Mouse (Mus musculus) stomach, embryonic 14.5 days (tissue): ENCODE measurements around the gene Ddi2. TPM values are rescaled to one million over a fixed set of nuclear protein-coding genes. Genes with fewer than 3 reads are reported as not detected.

ENCODE experiments used
- ATAC-seq: fragments of 200-750 bp; cut with Nextera tagmentation; 2 replicates; pipeline ENCODE4 v1.8.0; 2017; ENCODE audit warnings: low read depth, moderate TSS enrichment; ENCODE audit not compliant: insufficient number of reproducible peaks, insufficient read depth, low FRiP score
- H3K27ac ChIP-seq: fragments of 300-500 bp; sonication (generic); 2 replicates; pipeline ENCODE4 v1.5.1; 2014; ENCODE audit warnings: mild to moderate bottlenecking, low read length, moderate library complexity, mixed read lengths
- H3K27me3 ChIP-seq: fragments of 300-500 bp; sonication (generic); 2 replicates; pipeline ENCODE4 v1.6.1; 2014; ENCODE audit warnings: low read length, control low read depth, mixed read lengths; ENCODE audit not compliant: control insufficient read depth, insufficient read depth
- H3K36me3 ChIP-seq: fragments of 300-500 bp; sonication (generic); 2 replicates; pipeline ENCODE4 v1.6.1; 2014; ENCODE audit warnings: mild to moderate bottlenecking, control low read depth, low read length, moderate library complexity, mixed read lengths; ENCODE audit not compliant: control insufficient read depth, insufficient read depth
- H3K4me1 ChIP-seq: fragments of 300-500 bp; sonication (generic); 2 replicates; pipeline ENCODE4 v1.6.1; 2014; ENCODE audit warnings: low read length, control low read depth, mixed read lengths; ENCODE audit not compliant: control insufficient read depth, insufficient read depth
- H3K4me2 ChIP-seq: fragments of 300-500 bp; sonication (generic); replicated peaks from 2 replicates; pipeline ENCODE4 v1.6.1; 2014; ENCODE audit warnings: low read depth, low read length, control low read depth
- H3K4me3 ChIP-seq: fragments of 300-500 bp; sonication (generic); 2 replicates; pipeline ENCODE4 v1.5.1; 2014; ENCODE audit warnings: low read depth, low read length, control low read depth
- H3K9ac ChIP-seq: fragments of 300-500 bp; sonication (generic); replicated peaks from 2 replicates; pipeline ENCODE4 v1.6.1; 2014; ENCODE audit warnings: low read depth, mild to moderate bottlenecking, control low read depth, low read length, moderate library complexity, mixed read lengths
- H3K9me3 ChIP-seq: fragments of 300-500 bp; sonication (generic); 2 replicates; pipeline ENCODE4 v1.6.1; 2016; ENCODE audit warnings: low read depth, low read length, control low read depth; ENCODE audit not compliant: control insufficient read depth
- WGBS: fragments of 180-500 bp; shearing (Covaris S2); extraction: QIAGEN DNeasy Blood & Tissue Kit; methylation state at CpG from one replicate; pipeline ENCODE4 v1.1.7; 2014; 5-methylcytosine and 5-hydroxymethylcytosine counted together
- polyA plus RNA-seq: library from polyadenylated mRNA; unstranded; fragments of >200 nt; fragmentation: Nextera tagmentation; extraction: Ambion mirVana; gene quantifications from 2 replicates; pipeline ENCODE4 v1.2.1, GENCODE M21; 2014

The Ddi2 gene
- polyA plus RNA-seq, 1 experiment from 2014 or later = 19.6 TPM

DNA sequence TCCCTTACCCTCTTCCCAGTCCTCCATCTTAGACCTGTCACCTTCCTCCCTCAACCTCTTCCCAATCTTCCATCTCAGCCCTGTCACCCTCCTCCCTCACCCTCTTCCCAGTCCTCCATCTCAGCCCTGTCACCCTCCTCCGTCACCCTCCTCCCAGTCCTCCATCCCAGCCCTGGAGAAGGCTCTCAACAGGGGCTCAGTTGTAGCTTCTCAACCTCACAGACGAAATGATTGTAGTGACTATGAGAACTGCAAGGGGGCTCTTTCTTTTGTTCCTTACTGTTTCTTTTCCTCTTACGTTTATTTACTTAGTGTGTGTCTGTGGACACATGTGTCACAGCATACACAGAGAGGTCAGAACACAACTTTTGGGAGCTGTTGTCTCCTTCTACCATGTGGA is 27.6 kb upstream of the Ddi2 start:
- H3K27ac ChIP-seq = no peak overlapping the region

DNA sequence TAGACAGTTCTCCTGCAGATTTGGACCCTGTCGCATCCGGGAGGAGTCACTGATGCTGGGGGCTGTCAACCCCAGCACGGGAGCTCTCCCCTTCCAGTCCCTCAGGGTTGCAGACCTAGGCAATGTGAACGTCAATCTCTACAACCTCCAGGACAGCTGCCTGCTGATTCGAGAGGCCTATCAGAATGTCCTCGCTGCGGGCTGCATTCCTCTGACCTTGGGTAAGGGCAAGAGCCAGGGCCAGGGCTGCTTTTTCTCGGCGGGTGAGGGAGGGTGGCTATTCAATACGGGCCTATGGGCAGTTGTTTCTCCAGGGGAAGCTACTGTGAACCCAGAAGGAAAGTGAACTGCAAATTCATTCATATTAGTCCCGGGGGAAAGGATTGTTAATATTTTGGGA is 26.3 kb upstream of the Ddi2 start:
- H3K4me1 ChIP-seq = peaks cover 4% of the 10 kb centered on the region; the same call in 1 of the 2 replicates
- H3K36me3 ChIP-seq = no peaks in the 10 kb centered on the region
- H3K4me2 ChIP-seq = no peak overlapping the region
- no peak overlapping the region for H3K4me3 ChIP-seq
- H3K9me3 ChIP-seq = no peaks in the 10 kb centered on the region
- H3K27me3 ChIP-seq = no peaks in the 10 kb centered on the region
- ATAC-seq = no peak
- no peak overlapping the region for H3K27ac ChIP-seq
- 43% methylated on average over 11 of the region's 11 CpGs for WGBS
- no peak overlapping the region for H3K9ac ChIP-seq

More for the DNA sequence above, 27.6 kb upstream of the Ddi2 start:
- 58% methylated on average over 3 of the region's 3 CpGs for WGBS
- H3K4me2 ChIP-seq = no peak overlapping the region
- H3K4me3 ChIP-seq = no peak overlapping the region
- no peak for ATAC-seq
- H3K9ac ChIP-seq = no peak overlapping the region
- peaks cover 4% of the 10 kb centered on the region; the same call in 1 of the 2 replicates for H3K4me1 ChIP-seq
- H3K27me3 ChIP-seq = no peaks in the 10 kb centered on the region
- H3K9me3 ChIP-seq = no peaks in the 10 kb centered on the region
- no peaks in the 10 kb centered on the region for H3K36me3 ChIP-seq

DNA sequence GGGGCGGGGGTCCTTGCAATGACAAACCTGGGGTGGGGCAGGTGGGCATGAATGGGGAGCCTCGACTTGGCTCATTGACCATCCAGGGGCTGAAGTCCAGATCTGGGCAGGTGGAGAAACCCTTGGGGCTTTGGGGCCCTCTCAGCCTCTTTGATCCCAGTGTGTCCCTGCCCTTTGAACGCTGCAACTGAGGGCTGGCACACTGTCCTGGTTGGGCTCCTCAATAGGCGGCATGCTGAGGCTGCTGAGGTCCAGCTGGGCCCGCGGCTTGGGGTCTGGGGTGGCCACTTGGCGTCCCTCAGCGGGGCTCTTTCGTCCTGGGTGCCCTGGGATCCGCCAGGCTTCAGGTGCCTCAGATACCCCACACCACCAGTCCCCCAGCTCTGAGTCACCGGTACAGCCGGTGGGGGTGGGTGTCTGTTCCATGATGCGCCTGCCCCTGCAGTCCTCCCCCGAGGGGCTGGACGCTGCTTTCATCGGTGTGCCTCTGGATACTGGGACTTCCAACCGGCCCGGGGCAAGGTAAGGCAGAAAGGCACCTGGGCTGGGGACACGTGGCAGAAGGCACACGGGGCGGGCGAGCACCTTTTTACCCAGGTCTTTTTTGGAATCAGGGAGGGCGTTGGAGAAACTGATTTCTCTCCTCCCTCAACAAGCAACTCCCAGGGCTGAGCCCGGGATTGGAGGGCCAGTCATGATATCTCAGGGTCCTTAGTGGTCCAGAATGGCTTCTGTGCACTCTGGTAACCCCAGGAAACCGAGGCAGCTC is 23.5 kb upstream of the Ddi2 start, which contains the start of gene Agmat:
Gene Agmat, plus strand, starts transcription at position 95 of the 769 bp plus-strand sequence.
- H3K27ac ChIP-seq = no peak within 1 kb of the TSS
- no peaks in the 10 kb centered on the region for H3K36me3 ChIP-seq
- H3K9me3 ChIP-seq = no peaks in the 10 kb centered on the region
- no peak for ATAC-seq
- no peak within 1 kb of the TSS for H3K4me3 ChIP-seq
- 23% methylated on average over 25 of the region's 25 CpGs for WGBS
- no peaks in the 10 kb centered on the region for H3K27me3 ChIP-seq
- H3K4me1 ChIP-seq = no peaks in the 10 kb centered on the region
- H3K4me2 ChIP-seq = no peak within 1 kb of the TSS
- no peak within 1 kb of the TSS for H3K9ac ChIP-seq

DNA sequence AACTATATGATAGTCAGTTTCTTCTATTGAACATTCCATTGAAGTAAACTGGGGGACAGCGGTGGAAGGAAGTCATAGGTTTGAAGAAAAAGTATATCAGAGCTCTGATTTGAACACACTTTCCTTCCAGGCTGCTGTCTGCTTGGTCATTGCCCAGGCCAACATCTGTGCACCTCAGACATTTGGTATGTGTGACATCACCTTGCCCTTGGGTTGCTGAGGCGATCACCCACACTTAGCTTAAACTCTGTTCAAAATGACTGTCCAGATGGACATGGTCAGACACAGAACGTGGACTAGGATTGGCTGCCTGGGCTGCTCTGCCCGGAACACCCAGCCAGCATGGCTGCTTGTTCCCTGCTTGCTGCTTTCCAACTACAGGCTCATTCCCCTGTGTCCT is 19.2 kb upstream of the Ddi2 start:
- Histone ChIP-seq H3K36me3 (no peaks in the 10 kb centered on the region), H3K4me1 (no peaks in the 10 kb centered on the region), H3K9me3 (no peaks in the 10 kb centered on the region), H3K4me3 (no peak overlapping the region), H3K9ac (no peak overlapping the region), H3K4me2 (no peak overlapping the region), H3K27ac (peak overlapping the region; percentile 34; the same call in 1 of the 2 replicates), H3K27me3 (no peaks in the 10 kb centered on the region)
- WGBS = 81% methylated on average over 4 of the region's 4 CpGs
- ATAC-seq = no peak

DNA sequence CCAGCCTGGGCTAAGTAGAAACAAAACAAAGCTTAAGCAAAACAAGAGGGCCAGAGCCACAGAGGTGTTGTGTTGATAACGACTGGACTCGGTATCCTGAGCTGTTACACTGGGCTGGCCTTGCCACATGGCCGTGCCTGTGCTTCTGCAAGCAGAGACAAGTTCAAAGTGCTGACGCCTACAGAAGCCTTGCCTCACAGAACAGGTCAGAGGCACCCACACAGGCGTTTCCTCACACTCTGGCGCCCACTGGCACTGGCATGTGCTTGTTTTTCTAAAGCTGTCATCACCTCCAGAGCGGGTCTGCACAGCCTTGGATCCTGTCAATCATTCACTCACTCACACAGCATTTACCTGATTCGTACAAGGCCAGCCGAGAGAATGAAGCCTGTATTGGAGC is 18.6 kb upstream of the Ddi2 start:
- no peak overlapping the region for H3K4me2 ChIP-seq
- H3K4me1 ChIP-seq = no peaks in the 10 kb centered on the region
- peak; percentile 71; the same call in 1 of the 2 replicates for ATAC-seq
- peak overlapping the region; percentile 34; the same call in 1 of the 2 replicates for H3K27ac ChIP-seq
- H3K9me3 ChIP-seq = no peaks in the 10 kb centered on the region
- no peak overlapping the region for H3K4me3 ChIP-seq
- no peak overlapping the region for H3K9ac ChIP-seq
- WGBS = 53% methylated on average over 9 of the region's 9 CpGs
- no peaks in the 10 kb centered on the region for H3K36me3 ChIP-seq
- no peaks in the 10 kb centered on the region for H3K27me3 ChIP-seq

DNA sequence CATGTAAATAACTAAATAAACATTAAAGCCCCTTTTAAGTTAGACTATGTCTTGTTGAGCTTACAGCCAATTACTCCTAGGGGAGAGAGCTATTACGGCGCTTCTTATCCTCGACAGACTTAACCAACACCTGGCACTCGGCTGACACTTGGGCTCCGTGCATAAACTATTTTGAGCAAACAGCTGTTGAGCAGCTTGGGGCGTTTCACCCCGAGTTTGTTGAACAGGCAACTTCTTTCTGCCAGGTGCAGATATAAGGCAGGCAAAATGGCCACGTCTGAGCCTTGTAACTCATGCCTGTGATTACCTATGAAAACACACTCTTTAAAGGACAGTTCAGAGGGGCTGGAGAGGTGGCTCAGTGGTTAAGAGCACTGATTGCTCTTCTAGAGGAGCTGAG is 14.8 kb upstream of the Ddi2 start:
- Histone ChIP-seq H3K9ac (no peak overlapping the region), H3K4me2 (no peak overlapping the region), H3K4me3 (no peak overlapping the region), H3K27ac (no peak overlapping the region), H3K36me3 (no peaks in the 10 kb centered on the region), H3K27me3 (no peaks in the 10 kb centered on the region), H3K9me3 (no peaks in the 10 kb centered on the region), H3K4me1 (no peaks in the 10 kb centered on the region)
- ATAC-seq = no peak
- 67% methylated on average over 8 of the region's 8 CpGs for WGBS

DNA sequence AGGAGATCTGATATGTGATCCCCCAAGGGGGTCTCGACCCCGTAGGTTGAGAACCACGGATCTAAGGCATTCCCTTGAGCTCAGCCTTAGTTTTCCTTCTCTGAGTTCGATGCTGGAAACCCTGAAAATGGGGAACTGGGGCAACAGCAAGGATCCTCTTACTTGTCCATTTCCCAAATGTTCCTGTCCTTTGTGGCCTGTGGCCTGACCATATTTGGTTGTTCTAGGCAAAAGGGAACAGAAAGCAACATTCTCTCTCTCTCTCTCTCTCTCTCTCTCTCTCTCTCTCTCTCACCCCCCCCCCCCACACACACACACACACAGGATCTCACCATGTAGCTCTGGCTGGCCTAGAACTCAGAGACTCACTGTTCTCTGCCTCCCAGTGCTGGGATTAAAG is 13.6 kb upstream of the Ddi2 start:
- H3K4me2 ChIP-seq = no peak overlapping the region
- ATAC-seq = no peak
- H3K27ac ChIP-seq = no peak overlapping the region
- H3K9me3 ChIP-seq = no peaks in the 10 kb centered on the region
- WGBS = 70% methylated on average over 4 of the region's 4 CpGs
- no peak overlapping the region for H3K4me3 ChIP-seq
- no peaks in the 10 kb centered on the region for H3K36me3 ChIP-seq
- H3K27me3 ChIP-seq = no peaks in the 10 kb centered on the region
- H3K9ac ChIP-seq = no peak overlapping the region
- H3K4me1 ChIP-seq = no peaks in the 10 kb centered on the region

DNA sequence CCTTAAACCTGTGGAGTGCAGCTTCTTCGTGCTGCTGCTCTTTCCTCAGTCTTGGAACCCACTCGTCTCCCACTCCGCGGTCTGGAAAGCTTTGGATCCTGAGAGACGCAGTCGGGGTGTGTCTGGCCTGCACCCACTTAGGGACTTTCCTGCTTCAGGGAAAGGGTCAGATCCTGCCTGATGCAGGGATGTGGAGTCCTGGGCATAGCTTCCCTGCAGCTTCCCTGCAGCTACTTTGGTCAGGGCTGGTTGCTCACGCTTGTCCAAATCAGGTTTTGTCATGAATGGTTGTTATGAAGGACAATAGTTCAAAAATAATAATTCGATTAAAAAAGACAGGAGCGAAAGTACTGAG is 12.0 kb upstream of the Ddi2 start:
- peak overlapping the region; percentile 86 for H3K27ac ChIP-seq
- no peaks in the 10 kb centered on the region for H3K4me1 ChIP-seq
- no peaks in the 10 kb centered on the region for H3K9me3 ChIP-seq
- no peaks in the 10 kb centered on the region for H3K36me3 ChIP-seq
- H3K4me2 ChIP-seq = peak overlapping the region; percentile 40
- WGBS = 28% methylated on average over 9 of the region's 9 CpGs
- H3K27me3 ChIP-seq = no peaks in the 10 kb centered on the region
- no peak overlapping the region for H3K9ac ChIP-seq
- H3K4me3 ChIP-seq = peak overlapping the region; percentile 29
- ATAC-seq = no peak; the same call in 1 of the 2 replicates
